Mouse (Mus musculus) 3T3-L1 (cell line): ENCODE results near the gene Arrdc3.
A peak's percentile ranks its signal among the peaks of the same experiment; 100 is the strongest.

Experiments
- DNase-seq: peaks from one replicate; pipeline ENCODE4 v3.0.0-alpha.2; 2015; ENCODE audit warnings: low read depth, low spot score

Gene Arrdc3

GRCm38 (mm10) chr13:80920939-80921338 is 37.8 kb downstream of the Arrdc3 start:
- no peak for DNase-seq

DNA sequence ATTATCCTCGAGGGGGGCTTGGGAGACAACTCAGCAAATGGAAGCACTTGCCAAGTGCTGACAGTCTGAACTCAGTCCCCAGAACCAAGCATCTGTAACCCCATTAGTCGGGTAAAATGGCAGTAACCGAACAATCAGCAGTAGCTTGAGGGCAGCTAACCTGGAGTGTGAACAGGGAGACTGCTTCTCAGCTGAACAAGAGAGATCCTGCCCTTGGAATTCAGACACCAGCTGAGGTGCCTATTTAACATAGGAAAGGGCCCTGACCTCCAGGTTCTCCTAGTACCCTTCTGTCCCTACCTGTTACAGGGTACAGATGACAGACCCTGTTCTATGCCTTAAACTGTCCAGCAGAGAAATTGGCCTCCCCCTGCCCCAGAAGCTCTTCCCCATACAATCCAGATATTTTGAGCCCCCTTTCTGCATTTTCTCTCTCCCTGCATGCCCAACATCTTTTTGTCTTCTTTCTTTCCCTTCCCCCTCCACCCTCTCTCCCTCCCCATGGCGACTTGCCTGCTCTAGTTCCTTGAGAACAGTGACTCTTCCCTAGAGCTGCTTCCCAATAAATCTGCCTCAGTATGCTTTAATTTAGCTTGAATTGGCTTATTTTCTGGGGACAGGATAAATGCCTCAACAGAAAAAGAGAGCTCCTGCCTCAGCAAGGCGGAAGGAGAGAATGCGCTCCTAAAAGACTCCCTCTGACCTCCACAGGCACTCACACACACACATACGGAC is 38.6 kb downstream of the Arrdc3 start:
- DNase-seq, result no peak

DNA sequence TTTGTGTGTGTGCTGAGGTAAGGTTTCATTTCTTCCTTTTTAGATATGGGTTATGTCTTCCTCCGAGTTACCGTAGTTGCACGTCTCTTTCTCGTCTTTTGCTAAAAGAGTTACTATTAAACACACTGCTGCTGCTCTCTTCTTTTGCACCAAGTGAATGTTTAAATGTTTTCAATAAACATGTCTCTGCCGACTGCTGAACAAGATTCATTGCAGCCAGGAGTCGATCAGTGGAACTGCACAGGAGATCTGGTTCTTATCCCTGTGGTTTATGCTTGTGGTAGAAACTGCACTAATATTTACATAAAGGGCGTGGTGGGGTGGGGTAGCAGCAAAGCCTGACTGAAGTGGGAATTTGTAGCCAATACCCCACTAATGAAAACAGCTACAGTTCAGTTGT is 45.0 kb downstream of the Arrdc3 start:
- no peak for DNase-seq

DNA sequence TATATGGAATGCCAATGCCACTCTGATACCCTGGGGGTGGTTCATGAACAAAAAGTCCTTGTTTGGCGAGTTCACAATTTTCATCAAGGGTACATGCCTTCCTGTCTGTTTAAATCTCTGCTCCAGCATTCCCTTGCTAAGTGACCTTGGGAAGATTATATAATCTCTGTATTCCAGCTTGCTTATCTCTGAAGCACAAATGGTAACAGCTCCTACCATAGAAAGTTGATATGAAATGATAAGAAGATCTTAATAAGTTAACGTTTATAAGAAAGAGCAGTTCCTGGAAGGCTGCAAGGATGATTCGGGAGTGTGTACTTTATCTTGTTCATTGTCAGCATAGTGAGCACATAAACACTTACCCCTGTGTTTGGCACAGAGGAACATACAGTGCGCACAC is 46.8 kb downstream of the Arrdc3 start:
- no peak for DNase-seq

DNA sequence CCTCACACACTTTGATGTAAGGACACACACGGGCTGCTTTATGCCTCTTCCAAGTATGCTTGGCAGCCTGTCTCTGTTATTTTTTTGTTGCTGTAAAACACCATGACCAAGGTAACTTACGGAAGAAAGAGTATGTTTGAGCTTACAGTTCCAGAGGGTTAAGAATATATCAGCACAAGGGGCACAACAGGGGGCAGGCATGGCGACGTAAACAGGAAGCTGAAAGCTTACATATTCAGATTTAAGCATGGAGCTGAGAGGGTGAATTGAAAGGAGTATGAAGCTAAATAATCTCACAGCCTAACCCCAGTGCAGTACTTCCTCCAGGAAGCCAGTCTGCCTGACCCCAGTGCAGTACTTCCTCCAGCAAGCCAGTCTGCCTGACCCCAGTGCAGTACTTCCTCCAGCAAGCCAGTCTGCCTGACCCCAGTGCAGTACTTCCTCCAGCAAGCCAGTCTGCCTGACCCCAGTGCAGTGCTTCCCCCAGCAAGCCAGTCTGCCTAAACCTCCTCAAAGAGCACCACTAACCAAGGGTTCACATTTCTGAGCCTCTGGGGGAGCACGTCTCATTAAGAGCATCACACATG is 49.7 kb downstream of the Arrdc3 start:
- DNase-seq, result no peak

GRCm38 (mm10) chr13:80936426-80936825 is 53.2 kb downstream of the Arrdc3 start:
- peak; percentile 85 for DNase-seq

DNA sequence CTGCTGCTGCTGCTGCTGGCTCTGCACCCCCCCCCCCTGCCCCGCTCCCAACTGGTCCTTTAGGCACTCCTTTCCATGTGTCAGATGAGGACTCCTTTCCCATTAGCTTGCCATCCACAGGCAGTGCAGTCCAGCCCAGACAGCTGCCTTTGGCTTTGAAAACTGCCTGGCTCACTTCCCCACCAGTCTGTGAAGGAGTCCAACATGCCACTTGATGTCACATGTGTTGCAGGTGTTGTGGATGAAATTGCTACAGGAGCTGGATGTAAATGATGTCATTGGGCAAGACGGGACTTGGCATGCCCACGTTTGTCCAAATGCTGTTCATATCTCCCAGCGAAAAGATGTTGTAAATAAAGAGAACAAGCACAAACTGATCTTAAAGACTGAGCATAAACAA is 56.0 kb downstream of the Arrdc3 start:
- peak; percentile 30 for DNase-seq

- DNase-seq, result peak; percentile 10
Observed at GRCm38 (mm10) chr13:80939866-80940265, 56.7 kb downstream of the Arrdc3 start.

DNA sequence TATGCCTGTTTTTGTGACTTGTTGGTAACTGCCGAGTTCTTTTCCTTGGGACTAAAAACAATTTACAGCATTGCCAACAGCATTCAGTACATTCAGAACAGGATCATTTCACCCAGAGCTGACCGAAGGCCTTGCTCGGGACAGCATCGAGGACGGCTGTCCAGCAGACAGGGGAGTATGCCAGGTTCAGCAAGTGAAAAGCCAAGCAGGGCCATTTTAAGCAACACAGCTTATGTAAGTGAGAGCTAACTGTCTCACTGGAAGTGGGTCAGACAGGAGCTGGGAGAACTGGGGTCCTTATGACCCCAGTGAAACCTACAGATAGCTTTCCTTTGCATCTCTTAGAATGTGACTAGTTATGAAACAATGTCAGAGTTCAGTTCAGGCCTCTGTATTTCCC is 57.2 kb downstream of the Arrdc3 start:
- peak; percentile 32 for DNase-seq

DNA sequence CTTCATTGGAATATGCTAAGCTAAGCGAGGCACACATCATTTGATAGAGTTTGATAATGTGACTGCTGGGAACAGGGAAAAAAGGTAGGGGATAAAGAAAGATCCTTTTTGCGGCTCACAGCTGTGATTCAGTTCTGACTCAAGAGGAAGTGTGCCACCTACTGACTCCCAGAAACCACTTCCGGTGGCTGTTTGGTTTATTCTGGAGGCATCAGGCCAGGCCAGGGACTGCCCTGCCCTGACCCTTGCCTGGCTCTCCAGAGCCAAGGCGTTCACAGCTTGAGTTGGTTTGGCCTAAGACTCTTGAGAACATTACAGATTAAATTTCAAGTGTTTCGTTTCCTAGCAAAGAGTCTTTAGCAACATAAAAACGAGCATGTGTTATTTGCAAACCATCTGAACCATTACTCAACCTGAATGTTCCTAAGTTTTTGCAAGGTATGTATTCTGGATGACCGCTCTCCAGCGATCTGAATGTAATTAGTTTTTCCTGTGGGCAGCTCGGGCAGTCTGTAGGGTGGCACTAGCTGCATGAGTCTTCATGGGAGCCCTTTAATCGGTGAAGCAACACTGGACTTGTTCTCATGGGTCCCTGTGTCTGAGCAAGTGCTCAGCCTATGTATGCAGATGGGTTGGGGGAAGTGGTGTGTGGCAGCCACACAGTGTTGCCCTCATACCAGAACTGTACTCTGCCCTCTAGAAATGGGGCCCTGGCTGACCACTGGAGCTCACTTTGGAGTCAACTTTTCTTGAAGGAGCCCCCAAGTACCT is 57.9 kb downstream of the Arrdc3 start:
- DNase-seq, result peak; percentile 93

GRCm38 (mm10) chr13:80944532-80944931 is 61.3 kb downstream of the Arrdc3 start:
- DNase-seq, result peak; percentile 33
